ENCODE assay signal across 10 mouse cellular contexts in the genomic region with DNA sequence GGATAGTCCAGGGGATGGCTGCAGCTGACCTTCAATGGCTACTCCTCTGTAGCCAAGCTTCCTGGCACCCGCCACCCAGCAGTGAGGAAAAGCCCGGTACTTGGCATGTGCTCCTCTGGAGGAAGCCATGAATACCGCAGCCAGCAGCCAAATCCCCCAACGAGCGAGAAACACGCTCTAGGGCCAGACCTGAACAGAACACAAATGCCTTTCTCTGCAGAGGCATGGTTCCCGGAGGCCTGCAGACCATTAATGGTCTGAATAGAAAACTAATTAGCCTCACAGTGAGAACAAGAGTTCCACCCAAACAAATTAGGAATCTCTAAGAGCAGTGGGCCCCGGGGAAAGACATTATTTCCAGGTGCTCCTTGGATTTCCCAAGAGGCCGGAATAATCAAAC. TPM values are rescaled to one million over a fixed set of nuclear protein-coding genes. Genes with fewer than 3 reads are reported as not detected.
DNase-seq lines count a peak whose midpoint lies in the region; ATAC-seq and TF ChIP-seq lines count a peak whose summit lies in the region.
"Had no signal": no experiment of that assay in that cellular context is flagged by ENCODE, and none has a peak within 500 bp of the region (broad histone marks: within the 10 kb centered on the region; RNA-seq: fewer than 3 reads in every experiment).

No protein-coding gene starts in this region.

- no peak for ATAC-seq in heart, embryonic 12.5 days (ENCODE audit: insufficient number of reproducible peaks, low FRiP score)
- peak; percentile 62 for ATAC-seq in midbrain, embryonic 15.5 days (replicated peaks)

- H3K27me3 ChIP-seq in heart, embryonic 12.5 days (replicated peaks): no peaks in the 10 kb centered on the region
- H3K27me3 ChIP-seq in cerebellum, adult 2 months (ENCODE audit: control insufficient read depth, insufficient read depth, low read length): no peaks in the 10 kb centered on the region; the same call in 1 of the 2 replicates
- no peaks in the 10 kb centered on the region for H3K27me3 ChIP-seq in midbrain, embryonic 15.5 days (replicated peaks)
- H3K27me3 ChIP-seq: embryonic facial prominence, embryonic 13.5 days; megakaryocyte, embryonic 14.5 days had no signal

- peaks cover 23% of the 10 kb centered on the region for H3K4me1 ChIP-seq in heart, embryonic 12.5 days (replicated peaks)
- peaks cover 6% of the 10 kb centered on the region for H3K4me1 ChIP-seq in cerebellum, adult 2 months (ENCODE audit: control insufficient read depth, insufficient read depth, low read length)
- H3K4me1 ChIP-seq in midbrain, embryonic 15.5 days: 0 out of 2 replicates have a peak, but pooled peaks cover 5% of the 10 kb centered on the region

- H3K9me3 ChIP-seq in heart, embryonic 12.5 days (replicated peaks): no peaks in the 10 kb centered on the region
- no peaks in the 10 kb centered on the region for H3K9me3 ChIP-seq in midbrain, embryonic 15.5 days
- H3K9me3 ChIP-seq: embryonic facial prominence, embryonic 13.5 days; megakaryocyte, embryonic 14.5 days had no signal

- TF ChIP-seq POLR2A in cerebellum, adult 2 months (IDR thresholded peaks at IDR 0.05; ENCODE audit: borderline replicate concordance, insufficient read depth, low read length): no peak

- H3K4me2 ChIP-seq in heart, embryonic 12.5 days: no peak overlapping the region
- H3K4me2 ChIP-seq in midbrain, embryonic 15.5 days: no peak overlapping the region
- H3K4me2 ChIP-seq: embryonic facial prominence, embryonic 13.5 days had no signal

- H3K4me3 ChIP-seq in heart, embryonic 12.5 days: no peak overlapping the region
- H3K4me3 ChIP-seq in cerebellum, adult 2 months (replicated peaks; ENCODE audit: insufficient read depth, low read depth, low read length): no peak overlapping the region
- H3K4me3 ChIP-seq in midbrain, embryonic 15.5 days: no peak overlapping the region
- H3K4me3 ChIP-seq: embryonic facial prominence, embryonic 13.5 days; megakaryocyte, embryonic 14.5 days had no signal

- H3K9ac ChIP-seq in heart, embryonic 12.5 days: no peak overlapping the region
- H3K9ac ChIP-seq in midbrain, embryonic 15.5 days: no peak overlapping the region
- H3K9ac ChIP-seq: embryonic facial prominence, embryonic 13.5 days had no signal

- peak; percentile 68 to 81 for DNase-seq in heart, adult 18-20 months
- peak; percentile 41 to 69 for DNase-seq in cerebellum, adult 2 months
- DNase-seq in frontal cortex, postnatal 36 days (ENCODE audit: low spot score in 2 of 2): peak; percentile 39 to 69
- peak; percentile 8 to 69 for DNase-seq in kidney, postnatal 25 days
- no peak for DNase-seq in thymus, postnatal 36 days
- DNase-seq in thymus, postnatal 4 days: no peak

- 90% methylated on average over 9 of the region's 9 CpGs for WGBS in heart, embryonic 12.5 days
- WGBS in cerebellum, adult 2 months: 18% methylated on average over 9 of the region's 9 CpGs
- 55% methylated on average over 9 of the region's 9 CpGs for WGBS in midbrain, embryonic 15.5 days

- no peak for TF ChIP-seq CTCF in cerebellum, adult 2 months (IDR thresholded peaks at IDR 0.05; ENCODE audit: borderline replicate concordance, insufficient read depth, low read depth, low read length)

- H3K36me3 ChIP-seq in heart, embryonic 12.5 days: peaks cover 38% of the 10 kb centered on the region
- no peaks in the 10 kb centered on the region for H3K36me3 ChIP-seq in midbrain, embryonic 15.5 days (replicated peaks)

- H3K27ac ChIP-seq in heart, embryonic 12.5 days (ENCODE audit: poor library complexity, severe bottlenecking): no peak overlapping the region
- no peak overlapping the region for H3K27ac ChIP-seq in cerebellum, adult 2 months (ENCODE audit: insufficient read depth, low read length)
- H3K27ac ChIP-seq in midbrain, embryonic 15.5 days: peak overlapping the region; percentile 0; the same call in 1 of the 2 replicates
- H3K27ac ChIP-seq: embryonic facial prominence, embryonic 13.5 days had no signal

RNA-seq across cellular contexts. Expression of gene Nf2, which starts 46.3 kb away (rescaled TPM):
- total RNA-seq in heart, adult 18-20 months (2021): 10 to 100 TPM; 70.8 to 76.9 TPM
- polyA plus RNA-seq in heart, embryonic 12.5 days (2016; fragmentation: Nextera tagmentation; extraction: Ambion mirVana): 50.7 and 51.7 TPM in 2 replicates
- polyA plus RNA-seq in cerebellum, adult 2 months (2012; rRNA removed): 50.2 and 52.3 TPM in 2 replicates
- polyA plus RNA-seq in midbrain, embryonic 15.5 days (2015; fragmentation: Nextera tagmentation; extraction: Ambion mirVana): 63.6 and 66.8 TPM in 2 replicates

RNA-seq across cellular contexts. Expression of gene Cabp7, which starts 56.4 kb away (rescaled TPM):
- total RNA-seq in heart, adult 18-20 months (2021): not detected
- polyA plus RNA-seq in heart, embryonic 12.5 days (2016; fragmentation: Nextera tagmentation; extraction: Ambion mirVana): 0.15 and 0.18 TPM in 2 replicates
- 114 and 129 TPM in 2 replicates for polyA plus RNA-seq in cerebellum, adult 2 months (2012; rRNA removed)
- 1.8 and 2.2 TPM in 2 replicates for polyA plus RNA-seq in midbrain, embryonic 15.5 days (2015; fragmentation: Nextera tagmentation; extraction: Ambion mirVana)

Comparison
In these comparisons a context has a peak if more than half of its experiments do, and no peak if none do; other contexts are left out.
1. DNase-seq: peak in heart, adult 18-20 months (2 of 2), cerebellum, adult 2 months (2 of 2), frontal cortex, postnatal 36 days (2 of 2) and kidney, postnatal 25 days (2 of 2); none in thymus, postnatal 36 days (0 of 2) and thymus, postnatal 4 days (single experiment).
2. RNA of gene Cabp7, which starts 56.4 kb away (polyA plus RNA-seq): 114 to 129 TPM in cerebellum, adult 2 months; 1.8 to 2.2 TPM in midbrain, embryonic 15.5 days and 0.15 to 0.18 TPM in heart, embryonic 12.5 days; every median in the first group is over 10 times any median in the second.